Mouse (Mus musculus) lung, embryonic 16.5 days (tissue): Measurements from ENCODE around the gene Pou2f3. TPM values are rescaled to one million over a fixed set of nuclear protein-coding genes. Genes with fewer than 3 reads are reported as not detected.

Experiments used
- ATAC-seq: fragments of 200-750 bp; cut with Nextera tagmentation; 2 replicates; pipeline ENCODE4 v1.8.0; 2017; ENCODE audit warnings: low read depth, mild to moderate bottlenecking, moderate library complexity
- H3K27ac ChIP-seq: fragments of 300-500 bp; sonication (generic); 2 replicates; pipeline ENCODE4 v1.5.1; 2014; ENCODE audit warnings: mild to moderate bottlenecking, control low read depth, low read length
- H3K27me3 ChIP-seq: fragments of 300-500 bp; sonication (generic); 2 replicates; pipeline ENCODE4 v1.6.1; 2014; ENCODE audit warnings: low read depth, low read length, mixed read lengths; ENCODE audit not compliant: control insufficient read depth, insufficient read depth
- H3K36me3 ChIP-seq: fragments of 300-500 bp; sonication (generic); 2 replicates; pipeline ENCODE4 v1.6.1; 2014; ENCODE audit warnings: low read length; ENCODE audit not compliant: control insufficient read depth, insufficient read depth
- H3K4me1 ChIP-seq: fragments of 300-500 bp; sonication (generic); replicated peaks from 2 replicates; pipeline ENCODE4 v1.6.1; 2014; ENCODE audit warnings: low read length, mixed read lengths; ENCODE audit not compliant: control insufficient read depth, insufficient read depth
- H3K4me2 ChIP-seq: fragments of 300-500 bp; sonication (generic); 2 replicates; pipeline ENCODE4 v1.6.1; 2014; ENCODE audit warnings: low read depth, low read length, control low read depth
- H3K4me3 ChIP-seq: fragments of 300-500 bp; sonication (generic); 2 replicates; pipeline ENCODE4 v1.5.1; 2014; ENCODE audit warnings: mild to moderate bottlenecking, low read length, control low read depth
- H3K9ac ChIP-seq: fragments of 300-500 bp; sonication (generic); 2 replicates; pipeline ENCODE4 v1.6.1; 2014; ENCODE audit warnings: low read length, control low read depth
- H3K9me3 ChIP-seq: fragments of 300-500 bp; sonication (generic); 2 replicates; pipeline ENCODE4 v1.6.1; 2016; ENCODE audit warnings: low read length; ENCODE audit not compliant: control insufficient read depth
- WGBS: fragments of 180-500 bp; shearing (Covaris S2); extraction: QIAGEN DNeasy Blood & Tissue Kit; methylation state at CpG from one replicate; pipeline ENCODE4 v1.1.7; 2014; 5-methylcytosine and 5-hydroxymethylcytosine counted together
- polyA plus RNA-seq: library from polyadenylated mRNA; unstranded; fragments of >200 nt; fragmentation: Nextera tagmentation; extraction: Ambion mirVana; gene quantifications from 2 replicates; pipeline ENCODE4 v1.2.1, GENCODE M21; 2015

The Pou2f3 gene
- polyA plus RNA-seq, 1 experiment from 2014 or later: 0.13 TPM

- peak overlapping the region; percentile 95 for H3K4me2 ChIP-seq
- WGBS: 33% methylated on average over 12 of the region's 12 CpGs
Observed at GRCm38 (mm10) chr9:43115431-43116133, 94.6 kb downstream of the Pou2f3 start.

GRCm38 (mm10) chr9:43114833-43115232 lies 95.3 kb downstream of the Pou2f3 start:
- Histone ChIP-seq H3K9ac (no peak overlapping the region), H3K4me3 (no peak overlapping the region), H3K4me2 (no peak overlapping the region), H3K9me3 (no peaks in the 10 kb centered on the region), H3K36me3 (no peaks in the 10 kb centered on the region), H3K27me3 (peaks cover 3% of the 10 kb centered on the region; the same call in 1 of the 2 replicates), H3K27ac (no peak overlapping the region), H3K4me1 (peaks cover 20% of the 10 kb centered on the region)
- 45% methylated on average over 4 of the region's 4 CpGs for WGBS
- ATAC-seq: 0 out of 2 replicates have a peak, but pooled peaks have one; percentile 40

More at GRCm38 (mm10) chr9:43115431-43116133, 94.6 kb downstream of the Pou2f3 start:
- Histone ChIP-seq H3K27ac (no peak overlapping the region), H3K9ac (peak overlapping the region; percentile 78), H3K27me3 (peaks cover 3% of the 10 kb centered on the region; the same call in 1 of the 2 replicates), H3K36me3 (no peaks in the 10 kb centered on the region), H3K4me3 (peak overlapping the region; percentile 76), H3K4me1 (peaks cover 20% of the 10 kb centered on the region), H3K9me3 (no peaks in the 10 kb centered on the region)
- ATAC-seq: no peak

GRCm38 (mm10) chr9:43110286-43110980 lies 99.7 kb downstream of the Pou2f3 start:
- ATAC-seq: no peak
- H3K4me3 ChIP-seq: no peak overlapping the region
- 76% methylated on average over 8 of the region's 8 CpGs for WGBS
- H3K4me1 ChIP-seq: peaks cover 16% of the 10 kb centered on the region
- H3K9me3 ChIP-seq: no peaks in the 10 kb centered on the region
- H3K9ac ChIP-seq: no peak overlapping the region; the same call in 1 of the 2 replicates
- no peak overlapping the region for H3K27ac ChIP-seq
- no peaks in the 10 kb centered on the region for H3K27me3 ChIP-seq
- no peak overlapping the region for H3K4me2 ChIP-seq
- H3K36me3 ChIP-seq: no peaks in the 10 kb centered on the region

GRCm38 (mm10) chr9:43109125-43109524 lies 101.0 kb downstream of the Pou2f3 start:
- H3K4me2 ChIP-seq: no peak overlapping the region
- no peak overlapping the region for H3K9ac ChIP-seq
- 86% methylated on average over 7 of the region's 7 CpGs for WGBS
- no peaks in the 10 kb centered on the region for H3K36me3 ChIP-seq
- H3K27me3 ChIP-seq: no peaks in the 10 kb centered on the region
- H3K4me1 ChIP-seq: peaks cover 8% of the 10 kb centered on the region
- no peak overlapping the region for H3K4me3 ChIP-seq
- H3K27ac ChIP-seq: no peak overlapping the region
- no peak for ATAC-seq
- no peaks in the 10 kb centered on the region for H3K9me3 ChIP-seq

DNA sequence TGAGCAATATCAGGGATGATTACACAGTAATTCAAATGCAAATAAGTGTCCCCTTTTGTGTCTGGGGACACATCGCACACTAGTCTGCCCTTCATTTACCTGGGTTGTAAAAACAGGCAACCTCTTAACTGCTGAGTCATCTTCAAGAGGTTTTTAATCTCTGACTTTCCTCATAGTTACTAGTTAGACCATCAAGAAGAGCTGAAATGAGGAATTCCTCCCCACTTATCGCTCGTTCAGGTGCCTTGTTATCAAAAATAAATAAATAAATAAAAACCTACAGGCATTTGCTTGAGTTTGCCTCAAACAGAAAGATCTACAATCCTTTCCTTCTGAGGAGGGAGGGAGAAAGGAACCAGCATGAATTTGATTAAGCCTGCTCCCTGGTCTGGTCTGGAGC lies 101.4 kb downstream of the Pou2f3 start:
- Histone ChIP-seq H3K4me3 (no peak overlapping the region), H3K9me3 (no peaks in the 10 kb centered on the region), H3K27ac (no peak overlapping the region), H3K4me2 (no peak overlapping the region), H3K4me1 (peaks cover 8% of the 10 kb centered on the region), H3K36me3 (no peaks in the 10 kb centered on the region), H3K27me3 (no peaks in the 10 kb centered on the region), H3K9ac (no peak overlapping the region)
- WGBS: 78% methylated on average over 3 of the region's 3 CpGs
- ATAC-seq: no peak

- Histone ChIP-seq H3K4me2 (no peak overlapping the region), H3K27me3 (no peaks in the 10 kb centered on the region), H3K4me3 (no peak overlapping the region), H3K9ac (no peak overlapping the region), H3K4me1 (peaks cover 13% of the 10 kb centered on the region), H3K36me3 (no peaks in the 10 kb centered on the region), H3K9me3 (no peaks in the 10 kb centered on the region), H3K27ac (no peak overlapping the region)
- no peak for ATAC-seq
- WGBS: 84% methylated on average over 1 of the region's 1 CpGs
Observed at GRCm38 (mm10) chr9:43108081-43108480, 102.1 kb downstream of the Pou2f3 start.

DNA sequence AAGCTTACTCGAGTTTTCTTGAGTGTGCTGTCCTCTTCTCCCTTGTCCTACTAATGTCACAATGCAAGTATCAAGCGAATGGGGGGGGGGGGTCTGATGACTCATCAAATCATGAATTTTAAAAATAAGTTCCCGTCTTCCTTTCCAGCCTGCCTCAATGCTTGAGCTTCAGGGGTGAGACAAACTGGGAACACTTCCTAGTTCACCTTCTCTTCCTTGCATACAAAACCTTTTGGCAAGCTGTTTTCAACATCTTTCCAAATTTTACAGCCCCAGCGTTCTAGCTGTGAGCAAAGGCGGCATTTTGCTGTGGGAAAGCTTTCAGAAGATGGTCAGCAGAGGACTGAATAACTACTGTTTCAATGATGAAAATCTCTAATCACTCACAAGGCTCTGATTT lies 102.6 kb downstream of the Pou2f3 start:
- WGBS: 46% methylated on average over 5 of the region's 5 CpGs
- Histone ChIP-seq H3K4me3 (peak overlapping the region; percentile 90; the same call in 1 of the 2 replicates), H3K27me3 (no peaks in the 10 kb centered on the region), H3K9me3 (no peaks in the 10 kb centered on the region), H3K36me3 (no peaks in the 10 kb centered on the region), H3K27ac (peak overlapping the region; percentile 94; the same call in 1 of the 2 replicates), H3K4me2 (peak overlapping the region; percentile 82), H3K4me1 (peaks cover 19% of the 10 kb centered on the region), H3K9ac (no peak overlapping the region)
- ATAC-seq: no peak

GRCm38 (mm10) chr9:43107187-43107517 lies 103.0 kb downstream of the Pou2f3 start, which contains the start of gene Arhgef12:
Gene Arhgef12 (minus strand): TSS chr9:43107239.
- H3K27ac ChIP-seq: peak within 1 kb of the TSS; percentile 94
- H3K27me3 ChIP-seq: no peaks in the 10 kb centered on the region
- H3K36me3 ChIP-seq: no peaks in the 10 kb centered on the region
- no peak for ATAC-seq
- peaks cover 23% of the 10 kb centered on the region for H3K4me1 ChIP-seq
- H3K4me2 ChIP-seq: peak within 1 kb of the TSS; percentile 82
- H3K9me3 ChIP-seq: no peaks in the 10 kb centered on the region
- peak within 1 kb of the TSS; percentile 96 for H3K9ac ChIP-seq
- 17% methylated on average over 10 of the region's 10 CpGs for WGBS
- peak within 1 kb of the TSS; percentile 90 for H3K4me3 ChIP-seq

- no peaks in the 10 kb centered on the region for H3K36me3 ChIP-seq
- peak; percentile 35 for ATAC-seq
- peak overlapping the region; percentile 96 for H3K9ac ChIP-seq
- H3K4me1 ChIP-seq: peaks cover 28% of the 10 kb centered on the region
- H3K27me3 ChIP-seq: no peaks in the 10 kb centered on the region
- peak overlapping the region; percentile 82 for H3K4me2 ChIP-seq
- WGBS: 6% methylated on average over 22 of the region's 22 CpGs
- H3K4me3 ChIP-seq: peak overlapping the region; percentile 90
- H3K27ac ChIP-seq: peak overlapping the region; percentile 94
- no peaks in the 10 kb centered on the region for H3K9me3 ChIP-seq
Observed at GRCm38 (mm10) chr9:43106426-43107186, 103.6 kb downstream of the Pou2f3 start.
